Mouse (Mus musculus) forebrain, embryonic 16.5 days (tissue): ENCODE measurements around the gene Prom1. TPM values are rescaled to one million over a fixed set of nuclear protein-coding genes. Genes with fewer than 3 reads are reported as not detected.

Source experiments
- ATAC-seq: fragments of 200-750 bp; cut with Nextera tagmentation; 2 replicates; pipeline ENCODE4 v1.8.0; 2017; ENCODE audit warnings: mild to moderate bottlenecking, moderate library complexity
- H3K27ac ChIP-seq: fragments of 300-500 bp; sonication (generic); 2 replicates; pipeline ENCODE4 v1.5.1; 2014; ENCODE audit warnings: low read length, control low read depth
- H3K27me3 ChIP-seq: fragments of 300-500 bp; sonication (generic); replicated peaks from 2 replicates; pipeline ENCODE4 v1.6.1; 2014; ENCODE audit warnings: low read length; ENCODE audit not compliant: control insufficient read depth, insufficient read depth
- H3K36me3 ChIP-seq: fragments of 300-500 bp; sonication (generic); 2 replicates; pipeline ENCODE4 v1.6.1; 2014; ENCODE audit not compliant: control insufficient read depth, insufficient read depth
- H3K4me1 ChIP-seq: fragments of 300-500 bp; sonication (generic); replicated peaks from 2 replicates; pipeline ENCODE4 v1.6.1; 2014; ENCODE audit warnings: low read length; ENCODE audit not compliant: control insufficient read depth, insufficient read depth
- H3K4me2 ChIP-seq: fragments of 300-500 bp; sonication (generic); 2 replicates; pipeline ENCODE4 v1.6.1; 2014; ENCODE audit warnings: mild to moderate bottlenecking, low read length, control low read depth
- H3K4me3 ChIP-seq: fragments of 300-500 bp; sonication (generic); replicated peaks from 2 replicates; pipeline ENCODE4 v1.5.1; 2014; ENCODE audit warnings: mild to moderate bottlenecking, low read length, control low read depth
- H3K9ac ChIP-seq: fragments of 300-500 bp; sonication (generic); replicated peaks from 2 replicates; pipeline ENCODE4 v1.6.1; 2014; ENCODE audit warnings: low read depth, low read length, control low read depth
- H3K9me3 ChIP-seq: fragments of 300-500 bp; sonication (generic); 2 replicates; pipeline ENCODE4 v1.6.1; 2016; ENCODE audit warnings: low read length; ENCODE audit not compliant: control insufficient read depth
- WGBS: fragments of 180-500 bp; shearing (Covaris S2); extraction: QIAGEN DNeasy Blood & Tissue Kit; methylation state at CpG from one replicate; pipeline ENCODE4 v1.1.7; 2014; 5-methylcytosine and 5-hydroxymethylcytosine counted together
- polyA plus RNA-seq: library from polyadenylated mRNA; unstranded; fragments of >200 nt; fragmentation: Nextera tagmentation; extraction: Ambion mirVana; gene quantifications from 2 replicates; pipeline ENCODE4 v1.2.1, GENCODE M21; 2015

Prom1 gene
- polyA plus RNA-seq, 1 experiment from 2014 or later = 34.5 TPM

DNA sequence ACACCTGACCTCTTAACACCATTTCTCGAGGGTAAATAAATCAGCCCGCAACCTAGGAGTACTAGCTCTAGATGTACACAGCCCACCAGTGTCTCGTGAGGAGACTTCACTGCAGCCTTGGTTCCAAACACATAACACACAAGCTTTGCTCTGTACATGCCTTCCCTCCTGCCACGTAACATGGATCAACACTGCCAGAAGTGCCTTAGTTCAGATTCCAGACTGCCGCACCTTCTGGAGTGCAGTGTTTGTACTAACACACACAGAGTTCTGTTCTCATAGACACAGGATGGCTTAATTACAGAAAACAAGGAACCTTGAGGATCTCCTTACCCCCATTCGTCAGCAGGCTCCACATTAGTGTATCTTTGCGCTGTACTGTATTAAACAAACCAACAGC, 6.1 kb downstream of the Prom1 start:
- H3K27me3 ChIP-seq = no peaks in the 10 kb centered on the region
- H3K4me1 ChIP-seq = peaks cover 7% of the 10 kb centered on the region
- H3K4me2 ChIP-seq = no peak overlapping the region
- no peak for ATAC-seq
- no peak overlapping the region for H3K27ac ChIP-seq
- no peaks in the 10 kb centered on the region for H3K9me3 ChIP-seq
- 76% methylated on average over 7 of the region's 7 CpGs for WGBS
- H3K4me3 ChIP-seq = no peak overlapping the region
- H3K36me3 ChIP-seq = peaks cover 9% of the 10 kb centered on the region
- H3K9ac ChIP-seq = no peak overlapping the region

DNA sequence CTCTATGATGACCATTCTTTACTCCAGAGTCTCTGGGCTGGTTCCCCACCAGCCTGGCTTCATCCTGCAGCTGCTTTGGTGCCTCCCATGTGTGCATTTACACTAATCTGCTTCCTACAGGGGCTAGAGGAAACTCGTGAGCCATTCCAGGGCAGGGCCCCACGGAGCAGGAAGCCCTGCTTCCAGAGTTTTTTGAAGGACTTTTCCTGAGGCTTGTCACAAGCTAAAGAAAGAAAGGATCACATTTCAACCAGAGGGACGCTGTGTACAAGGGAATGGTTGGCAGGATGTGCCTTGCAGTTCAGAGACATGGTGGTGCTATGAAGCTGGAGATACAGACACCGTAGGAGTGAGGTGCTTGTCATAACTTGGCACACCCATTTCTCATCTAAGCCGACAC, 14.8 kb downstream of the Prom1 start:
- Histone ChIP-seq H3K9me3 (no peaks in the 10 kb centered on the region), H3K4me2 (no peak overlapping the region), H3K9ac (no peak overlapping the region), H3K27me3 (no peaks in the 10 kb centered on the region), H3K4me3 (no peak overlapping the region), H3K4me1 (no peaks in the 10 kb centered on the region), H3K36me3 (peaks cover 3% of the 10 kb centered on the region; the same call in 1 of the 2 replicates), H3K27ac (no peak overlapping the region)
- 60% methylated on average over 5 of the region's 5 CpGs for WGBS
- no peak for ATAC-seq

DNA sequence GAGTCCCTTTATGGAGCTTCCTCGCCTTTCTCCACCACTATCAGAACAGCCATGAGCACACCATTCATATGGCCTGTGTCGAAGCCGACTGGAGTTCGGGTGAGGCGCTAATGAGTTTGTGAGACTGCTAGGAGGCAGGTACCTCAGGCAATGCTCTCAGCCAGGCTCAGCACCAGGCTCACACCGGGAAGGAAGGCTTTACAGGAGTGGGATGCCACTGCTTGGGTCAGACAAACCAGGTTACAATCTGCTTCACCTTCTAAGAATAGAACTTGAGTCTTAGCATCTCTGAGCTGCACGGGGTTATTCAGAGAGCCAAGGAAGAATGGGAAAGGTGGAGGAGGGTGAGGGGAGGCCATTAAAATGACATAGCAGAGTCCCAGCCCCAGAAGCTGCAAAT, 16.0 kb downstream of the Prom1 start:
- no peaks in the 10 kb centered on the region for H3K27me3 ChIP-seq
- 90% methylated on average over 7 of the region's 7 CpGs for WGBS

DNA sequence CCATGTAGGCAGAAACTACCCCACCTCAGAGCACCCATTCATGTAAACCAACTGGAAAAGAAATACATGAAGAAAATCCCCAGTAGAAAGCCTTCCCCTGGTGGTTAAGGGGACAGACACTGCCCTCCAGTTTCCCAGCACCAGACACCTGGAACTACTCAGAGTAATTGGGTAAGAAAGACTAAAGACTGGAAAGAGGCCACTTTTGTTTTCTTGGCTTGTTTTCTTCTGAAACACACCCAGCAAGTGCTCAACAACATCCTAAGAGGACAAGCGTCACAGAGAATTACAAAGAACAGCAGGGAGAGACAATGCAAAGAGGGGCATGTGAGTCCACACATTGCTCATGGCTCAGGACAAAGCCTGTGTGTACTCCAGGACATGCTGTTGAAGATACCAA, 20.7 kb downstream of the Prom1 start:
- Histone ChIP-seq H3K27ac (no peak overlapping the region), H3K9ac (no peak overlapping the region), H3K4me3 (no peak overlapping the region), H3K27me3 (no peaks in the 10 kb centered on the region), H3K4me1 (no peaks in the 10 kb centered on the region), H3K4me2 (no peak overlapping the region), H3K9me3 (no peaks in the 10 kb centered on the region), H3K36me3 (no peaks in the 10 kb centered on the region)
- 71% methylated on average over 1 of the region's 1 CpGs for WGBS
- no peak for ATAC-seq

More for the DNA sequence above, 16.0 kb downstream of the Prom1 start:
- H3K4me2 ChIP-seq = no peak overlapping the region
- H3K9me3 ChIP-seq = no peaks in the 10 kb centered on the region
- no peak overlapping the region for H3K27ac ChIP-seq
- H3K36me3 ChIP-seq = peaks cover under 1% of the 10 kb centered on the region; the same call in 1 of the 2 replicates
- ATAC-seq = no peak
- no peak overlapping the region for H3K9ac ChIP-seq
- no peak overlapping the region for H3K4me3 ChIP-seq
- no peaks in the 10 kb centered on the region for H3K4me1 ChIP-seq

DNA sequence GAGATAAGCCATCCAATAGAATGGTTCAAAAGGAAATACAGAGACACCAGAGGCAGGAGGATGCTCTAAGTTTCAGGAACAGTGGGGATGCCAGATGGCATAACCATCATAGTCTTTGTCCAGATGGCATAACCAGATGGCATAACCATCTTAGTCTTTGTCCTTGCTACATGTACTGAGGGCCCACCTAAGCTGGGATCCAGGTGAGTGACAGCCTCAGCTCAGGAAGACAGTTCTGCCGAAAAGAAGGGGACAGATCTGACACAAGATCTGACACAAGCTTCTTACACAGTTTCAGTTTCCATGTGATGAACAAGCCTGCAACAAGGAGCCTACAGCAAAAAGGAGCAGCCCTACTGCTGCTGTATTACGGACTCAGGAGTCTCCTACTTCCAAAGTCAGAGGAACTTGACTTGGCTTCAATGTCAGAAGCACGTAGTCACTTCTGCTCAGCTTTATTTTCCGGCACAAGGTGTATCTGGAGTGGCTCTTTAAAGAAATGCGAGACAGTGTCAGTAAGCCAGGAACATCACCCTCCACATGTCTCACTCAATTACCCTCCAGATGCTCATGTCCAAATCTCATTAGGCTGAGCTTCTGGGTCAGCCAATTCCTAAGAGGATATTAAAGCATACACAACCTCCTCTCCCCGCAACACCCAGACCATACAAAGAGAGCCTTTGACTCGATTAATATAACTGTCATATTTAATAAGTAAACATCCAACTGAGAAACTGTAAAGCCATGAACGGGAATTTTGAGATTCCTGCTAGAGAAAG, 21.4 kb downstream of the Prom1 start:
- H3K4me1 ChIP-seq = no peaks in the 10 kb centered on the region
- no peak overlapping the region for H3K4me3 ChIP-seq
- WGBS = 88% methylated on average over 8 of the region's 8 CpGs
- no peaks in the 10 kb centered on the region for H3K27me3 ChIP-seq
- H3K36me3 ChIP-seq = no peaks in the 10 kb centered on the region
- H3K9ac ChIP-seq = no peak overlapping the region
- no peaks in the 10 kb centered on the region for H3K9me3 ChIP-seq
- H3K27ac ChIP-seq = no peak overlapping the region
- H3K4me2 ChIP-seq = no peak overlapping the region
- ATAC-seq = no peak

DNA sequence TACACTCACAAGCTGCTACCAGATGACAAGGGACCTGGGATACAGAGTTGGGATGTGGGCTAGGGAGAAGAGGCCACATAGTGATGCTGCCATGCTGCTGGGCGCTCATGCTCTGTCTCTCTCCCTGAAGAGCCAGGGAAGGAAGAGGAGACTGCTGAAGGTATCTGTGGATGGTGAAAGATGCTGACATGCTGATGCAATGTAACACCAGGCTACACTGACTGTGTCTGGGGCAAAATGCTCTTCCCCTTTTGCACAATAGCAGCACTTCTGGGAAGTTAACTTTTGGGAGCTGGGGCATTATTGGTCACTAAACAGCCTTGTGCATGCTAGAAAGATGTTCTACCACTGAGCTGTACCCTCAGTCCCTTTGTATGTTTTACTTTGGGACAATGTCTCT, 26.4 kb downstream of the Prom1 start:
- no peak for ATAC-seq
- Histone ChIP-seq H3K27ac (no peak overlapping the region), H3K4me3 (no peak overlapping the region), H3K36me3 (no peaks in the 10 kb centered on the region), H3K4me1 (0 out of 2 replicates have a peak, but pooled peaks cover 2% of the 10 kb centered on the region), H3K9me3 (no peaks in the 10 kb centered on the region), H3K27me3 (no peaks in the 10 kb centered on the region), H3K4me2 (no peak overlapping the region), H3K9ac (no peak overlapping the region)
- WGBS = 100% methylated on average over 1 of the region's 1 CpGs

DNA sequence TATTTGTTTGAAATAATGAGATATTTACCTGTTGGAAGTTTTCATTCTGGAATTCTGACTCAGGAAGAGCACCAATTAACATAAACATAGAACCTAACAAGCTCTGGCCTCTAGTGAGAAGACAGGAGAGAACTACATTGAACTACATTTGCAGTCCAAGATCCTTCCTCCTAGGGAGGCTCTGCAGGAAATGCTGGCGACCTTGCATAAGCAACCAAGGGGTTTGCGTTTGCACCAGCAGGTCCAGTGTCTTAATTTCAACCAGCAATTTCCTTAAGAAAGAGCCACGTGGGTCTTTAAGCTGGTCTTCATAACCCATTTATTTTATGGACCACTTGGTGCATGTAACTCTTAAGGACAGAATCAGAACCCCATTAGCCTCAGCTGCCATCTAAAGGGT, 28.2 kb downstream of the Prom1 start:
- ATAC-seq = no peak
- H3K4me2 ChIP-seq = no peak overlapping the region
- WGBS = 78% methylated on average over 3 of the region's 3 CpGs
- 0 out of 2 replicates have a peak, but pooled peaks cover 2% of the 10 kb centered on the region for H3K4me1 ChIP-seq
- no peak overlapping the region for H3K27ac ChIP-seq
- H3K36me3 ChIP-seq = no peaks in the 10 kb centered on the region
- H3K9me3 ChIP-seq = no peaks in the 10 kb centered on the region
- no peaks in the 10 kb centered on the region for H3K27me3 ChIP-seq
- no peak overlapping the region for H3K9ac ChIP-seq
- no peak overlapping the region for H3K4me3 ChIP-seq

DNA sequence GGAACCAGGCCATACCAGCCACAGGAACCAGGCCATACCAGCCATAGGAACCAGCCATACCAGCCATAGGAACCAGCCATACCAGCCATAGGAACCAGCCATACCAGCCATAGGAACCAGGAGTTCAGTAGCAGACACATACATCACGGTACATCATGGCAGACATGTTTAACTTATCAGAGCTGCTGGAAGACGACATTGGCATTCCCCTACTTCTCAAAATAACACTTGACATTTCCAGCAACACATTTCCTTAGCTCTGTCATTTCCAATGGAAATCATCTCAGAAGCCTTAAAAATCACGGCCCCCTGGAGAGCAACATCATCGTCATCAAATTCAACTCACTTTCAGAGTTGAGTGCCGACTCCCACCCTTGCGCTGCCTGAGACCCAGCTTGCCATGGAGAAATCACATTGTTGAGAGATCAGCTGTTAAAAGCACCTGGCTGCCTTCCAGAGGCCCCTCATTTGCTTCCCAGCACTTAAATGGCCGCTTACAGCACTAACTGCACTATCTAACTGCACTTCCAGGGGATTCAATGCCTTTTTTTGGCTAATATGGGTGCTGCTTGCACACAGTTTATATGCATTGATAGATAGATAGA, 31.2 kb downstream of the Prom1 start:
- Histone ChIP-seq H3K4me1 (0 out of 2 replicates have a peak, but pooled peaks cover 2% of the 10 kb centered on the region), H3K4me2 (no peak overlapping the region), H3K27ac (no peak overlapping the region), H3K9ac (no peak overlapping the region), H3K36me3 (no peaks in the 10 kb centered on the region), H3K27me3 (no peaks in the 10 kb centered on the region), H3K4me3 (no peak overlapping the region), H3K9me3 (no peaks in the 10 kb centered on the region)
- WGBS = 51% methylated on average over 7 of the region's 7 CpGs
- ATAC-seq = peak; percentile 67

DNA sequence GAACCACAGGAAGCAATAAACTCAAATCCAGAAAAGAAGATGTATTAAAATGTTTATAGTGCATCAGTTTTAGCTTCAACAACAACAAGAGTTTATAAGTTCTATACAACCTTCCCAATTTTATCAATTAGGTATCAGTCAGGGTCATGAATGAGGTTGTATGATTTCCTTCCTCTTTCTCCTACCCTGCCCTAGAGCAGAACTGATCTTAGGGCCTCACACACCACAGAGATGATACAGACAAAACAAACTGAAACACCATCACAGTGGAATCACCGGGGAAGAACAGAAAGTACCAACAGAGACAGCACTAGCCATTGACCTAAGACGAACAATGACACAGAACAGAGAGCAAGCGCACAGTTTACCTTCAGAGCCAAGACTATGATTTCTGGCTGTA, 43.6 kb downstream of the Prom1 start:
- H3K9me3 ChIP-seq = no peaks in the 10 kb centered on the region
- no peak overlapping the region for H3K4me3 ChIP-seq
- ATAC-seq = no peak
- H3K27me3 ChIP-seq = no peaks in the 10 kb centered on the region
- H3K4me2 ChIP-seq = no peak overlapping the region
- 100% methylated on average over 3 of the region's 3 CpGs for WGBS
- no peak overlapping the region for H3K9ac ChIP-seq
- no peaks in the 10 kb centered on the region for H3K36me3 ChIP-seq
- no peak overlapping the region for H3K27ac ChIP-seq
- no peaks in the 10 kb centered on the region for H3K4me1 ChIP-seq
